Mouse (Mus musculus) embryonic facial prominence, embryonic 10.5 days (tissue): Measurements from ENCODE around the gene Cmah. TPM values are rescaled to one million over a fixed set of nuclear protein-coding genes. Genes with fewer than 3 reads are reported as not detected.

Experiments
- DNase-seq: peaks from one replicate; pipeline ENCODE4 v3.0.0-alpha.2; 2017; ENCODE audit warnings: low spot score
- H3K27ac ChIP-seq: fragments of 300-500 bp; sonication (generic); replicated peaks from 2 replicates; pipeline ENCODE4 v1.5.1; 2016; ENCODE audit warnings: mild to moderate bottlenecking
- H3K27me3 ChIP-seq: fragments of 300-500 bp; sonication (generic); replicated peaks from 2 replicates; pipeline ENCODE4 v1.6.1; 2016; ENCODE audit warnings: low read depth, mild to moderate bottlenecking; ENCODE audit not compliant: poor library complexity, severe bottlenecking
- H3K36me3 ChIP-seq: fragments of 300-500 bp; sonication (generic); replicated peaks from 2 replicates; pipeline ENCODE4 v1.6.1; 2016; ENCODE audit warnings: mild to moderate bottlenecking, moderate library complexity
- H3K4me1 ChIP-seq: fragments of 300-500 bp; sonication (generic); 2 replicates; pipeline ENCODE4 v1.6.1; 2016
- H3K4me3 ChIP-seq: fragments of 300-500 bp; sonication (generic); 2 replicates; pipeline ENCODE4 v1.5.1; 2016; ENCODE audit warnings: mild to moderate bottlenecking, moderate library complexity
- H3K9me3 ChIP-seq: fragments of 300-500 bp; sonication (generic); 2 replicates; pipeline ENCODE4 v1.6.1; 2016; ENCODE audit warnings: mild to moderate bottlenecking
- WGBS: fragments of 180-500 bp; shearing (Covaris S2); methylation state at CpG from one replicate; pipeline ENCODE4 v1.1.7; 2016; 5-methylcytosine and 5-hydroxymethylcytosine counted together
- polyA plus RNA-seq: library from polyadenylated mRNA; unstranded; fragments of >200 nt; fragmentation: Nextera tagmentation; extraction: Ambion mirVana; gene quantifications from 2 replicates; pipeline ENCODE4 v1.2.1, GENCODE M21; 2016

Cmah gene
- polyA plus RNA-seq, 1 experiment from 2014 or later = 0.37 TPM

DNA sequence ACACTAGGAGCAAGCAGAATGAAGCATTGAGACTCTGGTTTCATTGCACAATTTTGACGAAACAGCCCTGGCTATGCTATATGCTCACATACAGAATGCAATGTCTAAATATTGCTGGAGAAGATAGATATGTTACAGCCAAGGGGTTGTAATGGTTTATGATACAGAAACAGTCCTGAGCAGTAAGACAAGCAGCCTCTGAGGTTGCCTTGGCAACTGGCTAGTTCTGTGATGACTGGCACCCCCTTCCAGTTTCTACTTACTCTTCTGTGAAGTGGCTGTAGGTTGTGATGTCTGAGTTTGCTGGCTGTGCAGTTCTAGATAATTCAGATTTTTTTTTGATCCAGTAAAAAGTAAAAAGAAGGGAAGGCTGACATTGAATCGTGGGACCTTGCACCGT lies 166.6 kb downstream of the Cmah start:
- H3K27ac ChIP-seq = no peak overlapping the region
- DNase-seq = no peak
- 93% methylated on average over 3 of the region's 3 CpGs for WGBS
- peaks cover 3% of the 10 kb centered on the region; the same call in 1 of the 2 replicates for H3K4me1 ChIP-seq
- H3K4me3 ChIP-seq = no peak overlapping the region
- H3K27me3 ChIP-seq = no peaks in the 10 kb centered on the region
- no peaks in the 10 kb centered on the region for H3K9me3 ChIP-seq
- H3K36me3 ChIP-seq = no peaks in the 10 kb centered on the region

DNA sequence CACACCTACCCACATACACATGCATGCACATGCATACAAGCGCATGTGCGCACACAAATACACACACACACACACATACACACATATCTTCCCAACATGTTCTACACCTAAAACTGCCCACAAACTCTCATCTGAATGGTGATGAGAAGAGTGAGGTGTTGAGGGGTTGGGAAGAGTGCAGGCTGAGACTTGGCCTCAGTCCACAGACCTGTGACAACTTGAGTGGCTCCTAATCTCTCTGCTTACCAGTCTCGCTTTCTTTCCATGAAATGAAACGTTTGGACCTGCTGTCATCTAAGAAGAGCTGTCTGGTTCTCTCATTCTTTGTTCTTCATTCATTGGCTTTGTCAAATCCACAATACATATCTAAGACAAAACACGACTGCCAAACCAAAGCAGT lies 169.1 kb downstream of the Cmah start:
- no peaks in the 10 kb centered on the region for H3K36me3 ChIP-seq
- H3K27me3 ChIP-seq = no peaks in the 10 kb centered on the region
- no peaks in the 10 kb centered on the region for H3K9me3 ChIP-seq
- H3K4me1 ChIP-seq = peaks cover 5% of the 10 kb centered on the region; the same call in 1 of the 2 replicates
- H3K27ac ChIP-seq = no peak overlapping the region
- 89% methylated on average over 5 of the region's 5 CpGs for WGBS
- H3K4me3 ChIP-seq = no peak overlapping the region
- DNase-seq = no peak

- no peaks in the 10 kb centered on the region for H3K27me3 ChIP-seq
- H3K4me1 ChIP-seq = 0 out of 2 replicates have a peak, but pooled peaks cover 3% of the 10 kb centered on the region
- no peaks in the 10 kb centered on the region for H3K36me3 ChIP-seq
- no peak for DNase-seq
- H3K27ac ChIP-seq = no peak overlapping the region
- no peak overlapping the region for H3K4me3 ChIP-seq
- H3K9me3 ChIP-seq = no peaks in the 10 kb centered on the region
- WGBS = 92% methylated on average over 12 of the region's 12 CpGs
Observed at GRCm38 (mm10) chr13:24497001-24497400, 169.8 kb downstream of the Cmah start.

DNA sequence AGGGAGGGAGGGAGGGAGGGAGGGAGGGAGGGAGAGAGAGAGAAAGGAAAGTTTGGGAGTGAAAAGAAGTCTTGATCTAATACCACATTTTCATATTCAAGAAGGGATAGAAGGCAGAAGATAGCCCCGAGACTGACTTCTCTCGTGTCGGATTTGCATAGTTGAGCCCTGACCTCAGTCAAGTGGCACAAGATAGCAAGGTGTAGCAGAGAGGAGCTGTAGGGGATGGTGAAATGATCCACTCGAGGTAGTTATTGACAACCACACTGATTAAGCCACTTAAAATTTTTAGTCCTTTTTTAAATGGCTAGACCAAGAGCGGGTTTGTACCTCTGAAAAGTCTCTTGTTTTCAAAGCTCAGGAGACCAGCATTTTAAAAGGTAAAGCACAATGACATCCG lies 171.1 kb downstream of the Cmah start:
- no peaks in the 10 kb centered on the region for H3K27me3 ChIP-seq
- H3K36me3 ChIP-seq = no peaks in the 10 kb centered on the region
- H3K9me3 ChIP-seq = no peaks in the 10 kb centered on the region
- 79% methylated on average over 6 of the region's 6 CpGs for WGBS
- 0 out of 2 replicates have a peak, but pooled peaks cover 3% of the 10 kb centered on the region for H3K4me1 ChIP-seq
- no peak overlapping the region for H3K4me3 ChIP-seq
- no peak overlapping the region for H3K27ac ChIP-seq
- no peak for DNase-seq

DNA sequence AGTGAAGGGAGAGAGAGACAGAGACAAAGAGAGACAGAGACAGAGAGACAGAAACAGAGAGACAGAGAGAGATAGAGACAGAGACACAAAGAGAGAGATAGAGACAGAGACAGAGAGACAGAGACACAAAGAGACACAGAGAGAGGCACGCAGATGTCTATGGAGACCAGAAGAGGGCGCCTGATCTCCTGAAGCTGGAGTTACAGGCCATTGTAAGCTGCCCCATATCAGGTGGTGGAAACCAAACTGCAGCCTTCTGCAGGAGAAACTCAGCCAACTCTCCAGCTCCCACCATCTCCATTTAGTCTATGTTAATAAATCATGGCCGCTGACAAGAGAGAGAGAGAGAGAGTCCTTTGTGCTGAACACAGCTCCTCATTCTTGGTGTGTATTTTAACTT lies 172.3 kb downstream of the Cmah start:
- Histone ChIP-seq H3K27me3 (no peaks in the 10 kb centered on the region), H3K4me1 (0 out of 2 replicates have a peak, but pooled peaks cover 3% of the 10 kb centered on the region), H3K27ac (no peak overlapping the region), H3K4me3 (no peak overlapping the region), H3K9me3 (no peaks in the 10 kb centered on the region), H3K36me3 (no peaks in the 10 kb centered on the region)
- 47% methylated on average over 3 of the region's 3 CpGs for WGBS
- peak; percentile 21 for DNase-seq

DNA sequence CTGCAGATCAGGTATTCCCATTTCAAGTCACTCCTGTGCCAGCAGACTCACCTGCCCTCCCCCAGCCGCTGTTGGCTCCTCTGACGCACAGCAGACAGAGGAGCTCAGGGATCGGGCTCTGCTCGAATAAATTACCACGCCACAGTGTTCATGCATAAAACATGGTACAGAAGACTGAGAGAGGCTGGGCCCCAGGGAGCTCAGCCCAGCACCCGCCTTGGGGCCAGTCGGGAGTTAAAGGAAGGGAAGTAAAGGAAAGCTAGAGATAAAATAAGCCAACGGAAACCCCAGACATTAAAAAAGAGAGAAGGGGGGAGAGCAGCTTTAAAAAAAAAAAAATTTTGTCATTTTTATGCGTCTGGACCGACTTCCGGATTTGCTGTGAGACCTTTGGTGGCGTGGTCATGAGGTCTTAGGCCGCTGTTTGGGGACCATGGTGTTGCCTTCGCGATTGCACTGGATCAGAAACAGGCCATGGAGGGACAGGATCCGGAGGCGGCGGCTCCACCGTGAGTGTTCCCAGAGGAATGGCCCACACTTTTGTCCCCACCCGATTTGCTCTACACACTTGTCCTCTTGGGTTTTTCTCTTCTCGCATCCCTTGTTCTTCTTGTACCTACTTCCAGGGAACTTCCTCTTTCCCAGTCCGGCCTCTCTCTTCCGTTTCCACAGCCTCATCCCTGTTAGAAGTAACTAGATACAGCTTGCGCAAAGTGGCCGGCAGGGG lies 174.1 kb downstream of the Cmah start:
- Histone ChIP-seq H3K27ac (no peak overlapping the region), H3K36me3 (no peaks in the 10 kb centered on the region), H3K4me3 (no peak overlapping the region), H3K4me1 (peaks cover 8% of the 10 kb centered on the region), H3K9me3 (no peaks in the 10 kb centered on the region), H3K27me3 (no peaks in the 10 kb centered on the region)
- 78% methylated on average over 25 of the region's 25 CpGs for whole genome bisulfite sequencing
- DNase-seq = no peak

DNA sequence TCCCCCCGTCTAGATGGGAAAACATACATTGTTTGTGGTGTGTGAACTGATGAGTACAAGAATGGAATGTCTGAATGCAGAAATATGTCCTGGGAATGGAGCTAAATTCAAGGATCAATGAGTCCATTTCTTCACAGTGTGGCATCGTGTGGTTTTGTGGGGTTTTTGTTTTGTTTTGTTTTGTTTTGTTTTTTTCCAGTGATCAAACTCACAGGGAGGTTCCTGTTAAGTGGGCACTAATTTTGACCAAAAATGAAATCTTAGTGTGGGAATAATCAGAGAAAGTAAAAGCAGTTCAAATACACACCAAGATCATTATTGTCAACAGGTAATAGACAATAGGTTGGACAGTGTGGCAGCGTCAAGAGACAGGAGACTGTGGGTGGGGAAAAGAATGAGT lies 174.7 kb downstream of the Cmah start:
- no peaks in the 10 kb centered on the region for H3K9me3 ChIP-seq
- no peak overlapping the region for H3K27ac ChIP-seq
- H3K27me3 ChIP-seq = no peaks in the 10 kb centered on the region
- 80% methylated on average over 3 of the region's 3 CpGs for WGBS
- H3K4me3 ChIP-seq = no peak overlapping the region
- DNase-seq = no peak
- peaks cover 14% of the 10 kb centered on the region for H3K4me1 ChIP-seq
- no peaks in the 10 kb centered on the region for H3K36me3 ChIP-seq

DNA sequence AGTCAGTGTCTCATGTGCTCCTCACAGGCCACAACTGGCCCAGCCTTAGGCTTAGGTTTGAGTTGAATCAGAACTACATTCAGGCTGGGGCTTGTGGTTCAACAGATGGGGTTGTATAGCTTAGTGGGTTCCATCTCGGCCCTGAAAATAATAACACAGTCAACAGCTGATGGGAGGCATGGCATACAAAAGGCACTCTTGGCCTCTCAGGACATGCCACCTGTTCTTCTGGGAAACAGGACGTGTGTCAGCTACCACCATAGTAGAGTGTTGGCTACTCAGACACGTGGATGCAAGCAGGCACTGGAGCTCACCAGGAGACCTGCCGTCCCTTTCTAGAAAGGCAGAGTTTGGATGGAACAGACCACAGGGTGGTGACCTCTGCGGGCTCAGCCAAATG lies 178.6 kb downstream of the Cmah start:
- no peak overlapping the region for H3K27ac ChIP-seq
- DNase-seq = peak; percentile 23
- H3K9me3 ChIP-seq = no peaks in the 10 kb centered on the region
- no peak overlapping the region for H3K4me3 ChIP-seq
- no peaks in the 10 kb centered on the region for H3K36me3 ChIP-seq
- H3K4me1 ChIP-seq = peaks cover 20% of the 10 kb centered on the region
- WGBS = 49% methylated on average over 5 of the region's 5 CpGs
- H3K27me3 ChIP-seq = no peaks in the 10 kb centered on the region

GRCm38 (mm10) chr13:24507156-24507555 lies 180.0 kb downstream of the Cmah start:
- Histone ChIP-seq H3K9me3 (no peaks in the 10 kb centered on the region), H3K4me3 (no peak overlapping the region), H3K27ac (no peak overlapping the region), H3K36me3 (no peaks in the 10 kb centered on the region), H3K27me3 (no peaks in the 10 kb centered on the region), H3K4me1 (peaks cover 17% of the 10 kb centered on the region)
- no peak for DNase-seq
- 72% methylated on average over 6 of the region's 6 CpGs for WGBS

DNA sequence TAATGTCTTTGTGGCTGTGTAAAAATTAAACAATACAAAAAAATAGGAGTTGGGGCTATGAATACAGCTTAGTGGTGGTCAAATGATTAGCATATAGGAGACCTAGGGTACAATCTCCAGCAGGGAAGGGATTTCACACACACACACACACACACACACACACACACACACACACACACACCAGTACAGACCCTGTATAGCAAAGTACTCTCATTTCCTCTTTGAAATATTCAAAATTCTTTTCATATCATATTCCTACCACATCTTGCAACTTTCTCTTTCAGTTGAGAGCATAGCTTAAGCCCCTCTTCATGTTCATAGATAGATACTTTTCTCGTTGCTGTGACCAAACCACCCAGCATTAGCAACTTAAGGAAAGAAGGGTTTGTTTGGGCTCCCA lies 181.7 kb downstream of the Cmah start:
- no peaks in the 10 kb centered on the region for H3K9me3 ChIP-seq
- 71% methylated on average over 1 of the region's 1 CpGs for WGBS
- no peak overlapping the region for H3K27ac ChIP-seq
- no peak for DNase-seq
- no peaks in the 10 kb centered on the region for H3K27me3 ChIP-seq
- no peaks in the 10 kb centered on the region for H3K36me3 ChIP-seq
- H3K4me3 ChIP-seq = no peak overlapping the region
- peaks cover 17% of the 10 kb centered on the region for H3K4me1 ChIP-seq

DNA sequence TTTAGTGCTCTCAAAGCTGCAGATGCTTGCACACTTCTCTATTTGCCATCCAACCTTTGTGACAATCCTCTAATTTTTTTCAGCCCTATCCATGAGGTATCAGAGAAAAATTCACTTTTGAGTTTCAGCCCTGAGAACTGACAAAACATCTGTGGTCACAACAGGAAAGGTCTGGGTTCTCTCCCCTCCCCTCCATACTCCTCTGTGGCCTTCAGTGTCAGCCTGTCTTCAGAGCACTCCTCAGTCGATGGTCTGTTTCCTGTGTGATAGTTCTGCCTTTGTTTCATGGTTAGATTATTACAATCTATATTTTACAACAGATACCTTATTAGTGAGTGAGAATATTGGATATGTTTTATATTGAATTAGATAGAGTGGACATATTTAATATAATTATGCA lies 184.2 kb downstream of the Cmah start:
- no peak overlapping the region for H3K27ac ChIP-seq
- 82% methylated on average over 1 of the region's 1 CpGs for WGBS
- no peaks in the 10 kb centered on the region for H3K27me3 ChIP-seq
- H3K4me3 ChIP-seq = no peak overlapping the region
- H3K4me1 ChIP-seq = peaks cover 20% of the 10 kb centered on the region
- H3K9me3 ChIP-seq = no peaks in the 10 kb centered on the region
- DNase-seq = no peak
- no peaks in the 10 kb centered on the region for H3K36me3 ChIP-seq

GRCm38 (mm10) chr13:24511932-24512520 lies 184.8 kb downstream of the Cmah start:
- Histone ChIP-seq H3K4me3 (no peak overlapping the region), H3K9me3 (no peaks in the 10 kb centered on the region), H3K36me3 (no peaks in the 10 kb centered on the region), H3K27ac (no peak overlapping the region), H3K4me1 (peaks cover 13% of the 10 kb centered on the region), H3K27me3 (no peaks in the 10 kb centered on the region)
- no peak for DNase-seq
- 79% methylated on average over 14 of the region's 14 CpGs for WGBS

DNA sequence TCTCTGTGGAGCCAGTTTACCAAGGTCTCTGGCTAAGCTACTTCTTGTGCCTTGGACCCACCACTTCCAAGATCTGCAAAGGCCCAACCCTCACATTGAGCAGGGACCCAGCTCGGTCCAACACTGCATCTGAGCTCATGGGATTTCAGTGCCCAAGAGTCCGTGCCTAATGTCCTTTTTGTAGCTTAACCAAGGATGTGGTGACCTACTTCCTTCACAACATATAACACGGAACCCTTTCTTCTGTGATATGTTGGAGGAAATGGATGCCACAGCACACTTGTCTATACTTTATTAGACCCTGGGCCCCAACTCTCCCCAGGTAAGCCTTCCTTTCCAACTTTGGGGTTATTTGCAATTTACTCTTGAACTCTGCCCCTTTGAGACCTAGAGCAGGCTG lies 186.5 kb downstream of the Cmah start:
- WGBS = 93% methylated on average over 3 of the region's 3 CpGs
- H3K9me3 ChIP-seq = no peaks in the 10 kb centered on the region
- no peak for DNase-seq
- no peak overlapping the region for H3K4me3 ChIP-seq
- no peaks in the 10 kb centered on the region for H3K27me3 ChIP-seq
- no peaks in the 10 kb centered on the region for H3K36me3 ChIP-seq
- peaks cover 8% of the 10 kb centered on the region; the same call in 1 of the 2 replicates for H3K4me1 ChIP-seq
- H3K27ac ChIP-seq = no peak overlapping the region
